Mouse (Mus musculus) heart, adult 18-20 months (tissue): ENCODE measurements around the gene Rb1. TPM values are rescaled to one million over a fixed set of nuclear protein-coding genes. Genes with fewer than 3 reads are reported as not detected.

Experiments used
- DNase-seq, 2 experiments: peaks; one replicate each; pipeline ENCODE4 v3.0.0; 2021 to 2022; ENCODE audit warnings: mixed read lengths in 1 of 2
- microRNA-seq, 2 experiments: library from miRNA; unstranded; fragments of <30 nt; microRNA quantifications; one replicate each; pipeline ENCODE4 v1.2.0; 2022
- total RNA-seq, 2 experiments: library from RNA; stranded (reverse); gene quantifications; 2 replicates each; pipeline ENCODE4 v1.2.3; 2021

Gene Rb1
- total RNA-seq, 2 experiments from 2014 or later = 17.9 to 23.6 TPM

DNA sequence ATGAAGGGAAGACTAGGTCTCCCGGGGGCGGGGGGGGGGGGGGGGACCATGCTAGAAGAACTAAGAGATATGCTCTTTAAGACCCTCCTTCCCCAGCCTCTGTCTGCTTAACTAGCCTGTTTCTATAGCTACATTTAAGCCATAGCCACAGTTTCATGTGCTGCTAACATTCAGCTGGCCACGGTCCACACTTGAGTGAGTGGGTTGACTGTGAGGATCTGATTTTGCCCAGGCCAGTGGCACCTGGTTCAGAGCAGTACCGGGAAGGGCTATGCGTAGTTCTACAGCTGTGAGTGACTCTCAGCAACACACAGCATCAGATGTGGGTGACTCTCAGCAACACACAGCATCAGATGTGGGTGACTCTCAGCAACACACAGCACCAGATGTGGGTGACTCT is 164.3 kb downstream of the Rb1 start:
- no peak for DNase-seq

DNA sequence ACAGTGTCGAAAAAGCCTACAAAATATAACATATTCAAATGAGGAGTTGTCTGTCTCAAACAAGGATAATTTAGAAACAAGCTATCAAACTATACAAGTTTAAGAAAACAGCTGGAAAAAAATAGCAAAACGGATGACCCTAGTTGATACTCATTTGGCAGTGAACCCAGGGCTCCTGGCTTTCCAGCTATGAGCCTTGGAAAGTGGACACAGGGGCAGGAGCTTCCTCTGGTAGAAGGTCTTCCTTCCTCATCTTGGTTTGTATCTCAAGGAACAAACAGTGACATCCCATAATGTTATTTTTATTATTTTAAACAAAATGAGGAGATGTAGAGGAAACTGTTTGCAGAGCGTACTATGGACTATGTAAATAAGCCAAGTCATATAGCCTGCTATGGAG is 177.5 kb downstream of the Rb1 start:
- DNase-seq = no peak

- no peak for DNase-seq
Observed at GRCm38 (mm10) chr14:73146721-73147120, 178.9 kb downstream of the Rb1 start.

- no peak for DNase-seq
Observed at GRCm38 (mm10) chr14:73145531-73145930, 180.1 kb downstream of the Rb1 start.

GRCm38 (mm10) chr14:73143710-73144420 is 181.8 kb downstream of the Rb1 start:
- no peak for DNase-seq

DNA sequence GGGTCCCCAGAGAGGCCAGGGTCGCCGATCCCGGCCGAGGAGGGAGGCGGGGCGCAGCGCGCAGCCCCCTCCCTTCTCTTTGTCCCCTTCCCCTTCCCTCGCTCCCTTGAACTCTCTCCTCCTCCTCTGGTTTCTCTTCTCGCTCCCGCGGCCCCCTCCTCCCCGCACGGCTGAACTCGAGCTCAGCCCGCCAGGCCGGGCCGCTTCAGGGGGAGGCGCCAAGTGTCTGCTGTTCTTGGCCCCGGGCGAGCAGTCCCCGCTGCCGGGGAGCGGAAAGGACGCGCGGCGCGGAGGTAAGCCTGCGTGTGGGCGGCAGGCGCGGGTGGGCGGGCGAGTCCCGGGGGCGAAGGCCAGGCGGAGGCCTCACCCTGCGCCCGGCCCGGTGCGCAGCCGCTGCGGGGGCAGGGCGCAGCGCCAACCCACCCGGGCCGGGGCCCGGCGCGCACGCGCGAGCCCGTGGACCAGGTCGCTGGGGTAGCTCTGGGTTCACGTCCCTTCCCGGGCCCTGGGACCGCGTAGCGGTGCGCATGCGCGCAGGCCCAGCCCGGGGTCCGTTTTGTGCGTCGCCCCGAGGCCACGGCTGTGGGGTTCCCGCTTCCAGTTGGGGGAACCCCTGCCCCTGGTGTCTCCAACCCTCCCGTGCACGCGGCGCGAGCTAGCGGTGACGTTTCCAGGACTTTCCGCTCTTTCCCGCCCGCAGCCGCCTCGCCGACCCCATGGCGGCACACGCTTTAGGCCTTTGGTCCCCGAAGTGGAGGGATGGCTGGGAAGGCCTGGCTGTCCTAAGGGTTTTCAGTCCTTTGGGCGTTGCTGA is 182.5 kb downstream of the Rb1 start:
- DNase-seq = peak; percentile 87 to 92

- peak in 1 of 2 experiments; percentile 70 for DNase-seq
Observed at GRCm38 (mm10) chr14:73142421-73142895, 183.2 kb downstream of the Rb1 start.

- no peak for DNase-seq
Observed at GRCm38 (mm10) chr14:73141800-73142199, 183.8 kb downstream of the Rb1 start.

DNA sequence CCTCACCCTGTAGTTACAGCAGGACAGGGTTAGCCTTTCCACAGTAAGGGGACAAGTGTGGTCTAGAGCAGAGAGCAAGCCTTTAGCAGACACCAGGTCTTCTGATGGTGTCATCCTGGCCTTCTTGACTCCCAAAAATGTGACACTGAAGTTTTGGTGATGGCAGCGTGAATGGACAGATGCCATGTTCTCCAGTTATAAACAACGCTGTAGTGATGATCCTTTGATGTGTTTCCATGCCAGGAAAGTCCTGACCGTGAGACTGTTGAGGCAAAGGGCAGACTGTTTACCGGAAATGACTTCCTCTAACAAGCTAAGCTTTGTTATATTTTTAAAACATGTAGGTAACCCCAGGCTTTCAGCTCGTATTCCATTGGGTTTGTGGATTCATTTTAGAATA is 185.8 kb downstream of the Rb1 start:
- DNase-seq = no peak

GRCm38 (mm10) chr14:73138483-73138882 is 187.1 kb downstream of the Rb1 start:
- DNase-seq = no peak

- DNase-seq = no peak
Observed at GRCm38 (mm10) chr14:73137234-73137633, 188.4 kb downstream of the Rb1 start.

Small RNA genes within 50 kb of the gene (microRNA-seq; reads per million reads assigned to microRNA genes)
- 0 reads per million in 2 experiments for gene Mir687

Other genes with a start within 250 kb of the Rb1 start
- 10 to 100 TPM; 21.9 to 23.7 TPM for gene Rcbtb2, start 202.8 kb downstream of the Rb1 start, total RNA-seq
- 1 to 10 TPM; 1.6 to 2.1 TPM for gene Lpar6, start 87.9 kb downstream of the Rb1 start, total RNA-seq
- 100 to 1,000 TPM; 736 to 802 TPM for gene Itm2b, start 59.5 kb upstream of the Rb1 start, total RNA-seq
- 10 to 100 TPM; 21.3 to 23.7 TPM for gene Med4, start 184.2 kb upstream of the Rb1 start, total RNA-seq
- gene Sucla2, start 199.5 kb upstream of the Rb1 start, total RNA-seq = 100 to 1,000 TPM; 776 to 832 TPM
- 10 to 100 TPM in 1 of 2 experiments, 1 to 10 TPM in 1; 7.9 to 11.6 TPM for gene Nudt15, start 222.4 kb upstream of the Rb1 start, total RNA-seq